Mouse (Mus musculus) adrenal gland, postnatal 36 days (tissue): ENCODE results near the gene Htr5b. TPM values are rescaled to one million over a fixed set of nuclear protein-coding genes. Genes with fewer than 3 reads are reported as not detected.
A peak's percentile ranks its signal among the peaks of the same experiment; 100 is the strongest.

ENCODE experiments used
- DNase-seq, 2 experiments: peaks; one replicate each; pipeline ENCODE4 v3.0.0; 2021; ENCODE audit warnings: mixed read lengths in 1 of 2
- total RNA-seq, 2 experiments: library from RNA; stranded (reverse); gene quantifications; 2 replicates each; pipeline ENCODE4 v1.2.3; 2021

The Htr5b gene
- total RNA-seq, 2 experiments from 2014 or later, result not detected

DNA sequence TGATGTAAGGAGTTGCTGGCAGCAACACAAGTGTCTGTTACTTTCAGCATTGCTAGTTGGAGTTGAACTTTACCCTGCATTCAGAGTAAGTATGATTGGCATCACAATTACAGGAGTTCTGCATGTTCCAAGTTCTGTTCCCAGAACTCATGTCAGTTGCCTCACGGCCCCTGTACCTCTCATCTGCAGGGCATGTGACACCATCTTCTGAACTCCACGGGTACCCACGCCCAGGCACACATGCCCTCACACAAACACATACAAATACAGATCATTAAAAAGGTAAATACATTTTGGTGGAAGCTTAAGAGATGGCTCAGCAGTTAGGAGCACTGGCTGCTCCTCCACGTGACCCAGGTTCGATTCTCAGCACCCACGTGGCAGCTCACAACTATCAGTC is 41.5 kb downstream of the Htr5b start:
- no peak for DNase-seq

DNA sequence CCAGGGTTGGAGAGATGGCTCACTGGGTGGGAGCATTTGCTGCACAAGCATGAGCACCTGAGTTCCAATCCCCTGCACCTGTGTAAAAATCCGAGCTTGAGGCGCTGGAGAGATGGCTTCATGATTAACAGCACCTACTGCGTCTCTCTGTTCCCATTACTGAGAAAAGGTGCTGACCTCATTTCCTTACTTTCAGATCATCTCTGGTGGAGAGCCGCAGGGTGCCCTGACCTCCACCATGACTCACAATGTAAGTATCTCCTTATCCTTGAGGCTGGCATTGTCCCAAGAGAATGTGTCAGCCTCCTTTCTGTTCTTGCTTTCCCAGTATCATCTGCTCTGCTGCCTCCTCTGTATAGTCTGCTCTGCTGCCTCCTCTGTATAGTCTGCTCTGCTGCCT is 45.2 kb downstream of the Htr5b start:
- peak; percentile 63 to 71 for DNase-seq

DNA sequence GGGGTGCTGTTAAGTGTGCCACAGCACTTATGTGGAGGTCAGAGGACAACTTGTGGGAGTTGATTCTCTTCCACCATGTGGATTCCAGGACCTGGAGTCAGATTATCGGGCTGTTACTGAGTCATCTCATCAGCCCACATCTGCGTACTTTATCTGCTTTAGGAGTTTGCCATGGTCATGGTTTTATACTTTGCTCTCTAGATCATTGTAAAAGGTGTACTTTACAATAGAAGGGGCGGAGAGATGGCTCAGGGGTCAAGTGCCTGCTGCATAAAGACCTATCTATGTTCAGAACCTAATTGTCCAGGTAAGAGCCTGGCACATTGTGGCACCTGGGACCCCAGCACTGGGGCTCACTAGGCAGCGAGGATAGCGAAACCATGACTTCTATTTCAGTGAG is 48.9 kb downstream of the Htr5b start:
- DNase-seq, result no peak

DNA sequence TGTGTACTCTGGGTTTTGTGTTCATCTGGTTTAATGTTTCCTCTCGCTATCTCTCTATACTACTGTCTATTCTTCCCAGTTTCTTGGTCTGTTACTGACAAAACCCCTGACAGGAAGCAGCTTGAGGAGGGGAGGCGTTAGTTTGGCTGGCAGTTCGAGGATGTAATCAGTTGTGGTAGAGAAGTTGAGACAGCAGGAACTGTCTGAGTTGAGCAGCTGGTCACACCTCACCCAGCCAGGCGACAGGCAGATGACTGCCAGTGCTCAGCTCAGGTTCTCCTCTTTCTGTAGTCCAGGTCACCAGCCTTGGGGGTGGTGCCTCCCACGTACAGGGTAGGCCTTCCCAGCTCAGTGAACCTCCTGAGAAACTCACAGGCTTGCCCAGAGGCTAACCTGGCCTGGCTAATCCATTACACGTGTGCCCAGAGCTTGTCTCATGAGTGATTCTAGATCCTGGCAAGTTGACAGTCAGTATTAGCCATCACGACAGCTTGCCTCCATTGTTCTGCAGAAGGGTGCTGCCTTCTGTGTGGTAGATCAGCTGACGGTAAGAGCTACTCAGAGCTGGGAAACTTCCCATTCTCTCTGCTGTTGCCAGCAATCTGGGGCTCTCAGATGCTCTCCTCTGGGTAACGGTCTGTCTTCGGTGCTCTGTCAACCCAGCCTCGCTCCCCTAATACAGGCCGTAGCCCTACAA is 49.8 kb downstream of the Htr5b start:
- no peak for DNase-seq

DNA sequence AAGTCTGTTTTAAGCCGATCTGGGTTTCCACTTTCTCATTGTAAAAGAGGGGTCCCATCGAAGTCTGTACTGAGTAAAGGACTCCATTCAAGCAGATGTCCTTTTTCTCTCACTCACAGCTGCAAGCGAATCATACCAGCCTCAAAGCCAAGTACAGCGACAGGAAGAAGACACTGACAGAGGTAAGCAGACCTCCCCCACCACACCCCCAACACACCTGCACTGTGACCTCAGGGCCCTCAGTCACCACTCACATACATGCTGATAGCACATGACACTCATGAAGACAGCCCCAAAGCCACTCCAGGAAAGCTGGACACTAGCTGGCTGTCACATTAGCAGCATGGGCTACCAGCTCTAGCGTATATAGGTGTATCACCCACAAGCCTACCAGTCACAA is 50.5 kb downstream of the Htr5b start:
- no peak for DNase-seq

DNA sequence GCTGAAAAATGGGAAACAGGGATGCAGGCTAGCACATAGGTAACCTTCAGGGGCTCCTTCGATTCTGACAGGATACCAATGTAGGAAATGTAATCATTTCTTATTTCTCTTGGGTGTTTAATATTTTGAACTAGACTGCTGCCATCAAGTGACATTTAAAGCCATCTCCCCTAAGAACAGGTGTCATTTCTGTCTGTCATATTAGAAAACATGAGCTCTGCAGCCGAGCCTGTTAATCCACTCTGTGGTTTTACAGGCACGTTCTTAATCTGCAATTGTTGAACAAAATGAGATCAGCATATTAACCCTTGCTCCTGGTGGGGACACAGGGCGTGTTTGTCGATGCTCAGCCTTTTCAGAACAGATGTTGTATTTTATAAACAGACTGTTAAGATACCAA is 56.8 kb downstream of the Htr5b start:
- DNase-seq, result no peak

DNA sequence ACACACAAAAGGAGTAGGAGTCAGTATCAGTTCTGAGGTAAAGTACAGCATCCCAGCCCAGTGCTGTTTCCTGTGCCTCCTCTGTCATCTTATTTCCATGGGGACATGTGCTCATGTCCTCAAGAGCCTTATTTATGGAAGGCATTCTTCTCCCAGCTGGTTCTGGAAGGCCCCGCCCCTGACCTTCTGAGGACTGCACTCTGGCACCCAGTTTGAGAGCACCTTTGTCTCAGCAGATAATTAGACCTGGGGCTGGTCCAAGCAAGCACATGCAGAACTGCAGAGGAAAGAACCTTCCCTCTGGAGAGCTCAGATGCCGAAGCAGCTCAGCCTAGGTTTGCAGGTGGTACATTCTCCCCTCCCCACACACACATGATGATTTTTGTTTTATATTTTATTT is 60.0 kb downstream of the Htr5b start:
- DNase-seq, result no peak

DNA sequence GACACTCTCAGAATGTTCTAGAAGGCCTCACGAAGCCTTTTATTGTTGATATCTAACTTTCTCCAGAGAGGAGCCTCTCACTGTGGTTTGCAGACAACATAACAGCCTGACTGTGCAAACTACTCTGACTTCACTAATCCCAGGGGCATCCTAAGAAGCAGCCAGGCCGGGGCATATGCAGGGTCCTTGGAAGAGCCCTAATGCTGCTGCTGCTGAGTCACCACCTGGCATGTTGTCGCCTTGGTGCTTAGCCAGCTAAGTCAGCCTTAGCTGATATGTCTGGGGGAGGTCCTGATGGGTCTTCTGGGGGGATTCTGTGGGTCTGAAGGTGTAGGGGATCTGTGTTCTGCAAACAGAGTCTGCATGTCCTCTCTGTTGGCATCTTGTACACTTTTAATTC is 62.0 kb downstream of the Htr5b start:
- DNase-seq, result peak; percentile 75 to 76

DNA sequence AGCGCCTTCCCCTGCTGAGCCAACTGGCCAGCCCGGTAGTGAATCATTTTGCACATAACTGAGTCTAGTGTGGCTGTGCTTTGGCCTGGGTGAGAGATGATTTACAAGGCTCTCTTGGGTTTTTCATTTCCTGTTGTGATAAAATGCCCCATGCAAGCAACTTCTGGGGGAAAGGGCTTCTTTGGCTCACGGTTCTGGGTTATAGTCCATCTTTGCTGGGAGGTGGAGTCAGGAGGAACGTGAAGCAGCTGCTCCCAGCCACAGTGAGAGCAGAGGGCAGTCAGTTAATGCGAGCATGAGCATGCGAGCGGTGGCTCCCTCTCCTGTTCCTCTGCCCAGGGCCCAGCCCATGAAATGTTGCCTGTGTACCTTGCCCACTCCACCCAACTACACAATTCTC is 64.5 kb downstream of the Htr5b start:
- DNase-seq, result no peak

DNA sequence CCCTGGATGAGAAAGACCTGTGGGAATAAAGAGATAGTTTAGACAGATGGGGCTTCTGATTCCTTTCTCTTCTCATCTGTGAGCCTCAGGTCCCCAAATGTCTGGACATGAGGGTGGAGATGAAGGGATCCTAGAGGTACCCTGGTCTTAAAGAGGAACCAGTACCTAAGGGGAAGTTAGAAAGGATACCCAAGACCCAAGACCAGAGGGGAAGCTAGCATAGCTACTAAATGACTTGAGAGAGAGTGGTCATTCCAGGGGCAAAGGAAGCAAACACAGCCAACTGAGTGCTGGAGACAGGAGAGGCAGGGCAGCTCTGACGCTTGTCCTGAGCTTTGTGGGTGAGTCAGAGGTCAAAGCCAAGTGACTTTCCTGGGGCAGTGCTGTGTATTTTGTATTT is 65.6 kb downstream of the Htr5b start:
- DNase-seq, result peak; percentile 23 to 24

DNA sequence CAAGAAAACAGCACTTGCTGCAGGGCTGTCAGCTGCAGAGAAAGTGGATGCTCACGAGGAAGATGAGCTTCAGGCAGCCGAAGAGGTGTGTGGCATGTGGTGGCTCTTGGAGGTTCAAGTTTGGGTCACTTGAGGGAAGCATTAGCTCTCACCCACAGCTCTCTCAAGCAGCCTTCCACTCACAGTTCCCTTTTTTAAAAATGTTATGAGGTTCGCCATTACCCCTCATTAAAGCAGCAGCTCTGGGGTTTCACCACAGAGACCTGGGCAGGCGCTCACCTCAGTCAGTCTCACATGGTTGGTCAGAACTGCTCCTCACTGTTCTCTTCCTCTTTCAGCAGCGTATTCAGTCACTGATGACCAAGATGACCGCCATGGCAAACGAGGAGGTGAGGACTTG is 66.4 kb downstream of the Htr5b start:
- no peak for DNase-seq

DNA sequence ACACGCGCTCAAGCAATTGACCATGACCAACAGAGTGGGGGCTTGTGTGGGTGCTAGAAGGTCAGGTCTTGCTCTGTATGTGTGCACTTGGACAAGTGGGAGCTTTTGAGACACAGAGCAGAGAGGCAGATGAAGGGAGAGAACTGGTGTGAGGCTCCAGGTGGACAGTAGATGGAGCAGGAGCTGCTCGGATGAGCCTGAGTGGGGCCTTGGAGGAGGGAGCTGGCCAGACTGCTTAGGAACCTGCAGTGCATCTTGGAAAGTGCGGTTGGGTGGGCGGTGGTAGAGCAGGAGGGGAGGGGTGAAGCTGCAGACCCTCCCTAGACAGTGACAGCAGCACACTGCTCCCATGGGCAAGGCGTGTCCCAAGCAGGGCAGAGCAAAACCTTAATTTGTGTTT is 68.2 kb downstream of the Htr5b start:
- DNase-seq, result no peak

Other genes starting within 250 kb of the Htr5b start
- 10 to 100 TPM; 47.3 to 47.5 TPM for gene Insig2, start 195.9 kb downstream of the Htr5b start, total RNA-seq
- 10 to 100 TPM; 20.9 to 27.6 TPM for gene Ccdc93, start 97.4 kb downstream of the Htr5b start, total RNA-seq
- 10 to 100 TPM; 43.8 to 50.7 TPM for gene Ddx18, start 39.5 kb upstream of the Htr5b start, total RNA-seq